Mouse (Mus musculus) left cerebral cortex, postnatal 10 days (tissue): ENCODE data around the gene Rora. TPM values are rescaled to one million over a fixed set of nuclear protein-coding genes. Genes with fewer than 3 reads are reported as not detected.

Experiments used
- DNase-seq, 2 experiments: peaks; one replicate each; pipeline ENCODE4 v3.0.0; 2021 to 2022; ENCODE audit warnings: low spot score in 2 of 2, mixed read lengths in 1 of 2; ENCODE audit errors: extremely low spot score in 1 of 2
- intact Hi-C: fragments of 180-260 bp; cut with DNase I; formaldehyde crosslinking; loops from one replicate; pipeline ENCODE4 v1.15.1; 2025
- total RNA-seq, 2 experiments: library from RNA; stranded (reverse); gene quantifications; 2 replicates each; pipeline ENCODE4 v1.2.3; 2021

Gene Rora
- total RNA-seq, 2 experiments from 2014 or later: 41.2 to 44.1 TPM

GRCm38 (mm10) chr9:69274766-69275485 lies 621.3 kb downstream of the Rora start:
- no peak for DNase-seq
- intact Hi-C loops: no loop called here

GRCm38 (mm10) chr9:69277256-69277655 lies 623.7 kb downstream of the Rora start:
- intact Hi-C loops: no loop called here
- DNase-seq: no peak

- intact Hi-C loops: no loop called here
- no peak for DNase-seq
Observed at GRCm38 (mm10) chr9:69285011-69285410, 631.4 kb downstream of the Rora start.

- intact Hi-C loops: no loop called here
- no peak for DNase-seq
Observed at GRCm38 (mm10) chr9:69288113-69288512, 634.5 kb downstream of the Rora start.

- no peak for DNase-seq
- intact Hi-C loops: no loop called here
Observed at GRCm38 (mm10) chr9:69288586-69288985, 635.0 kb downstream of the Rora start.

- intact Hi-C loops: loop anchor here (5.0 to 10.0 kb wide), 3 partner anchors 335 to 1275 kb away; no protein-coding TSS in a partner anchor
- peak; percentile 48 to 91 for DNase-seq
Observed at GRCm38 (mm10) chr9:69289056-69290017, 635.8 kb downstream of the Rora start.

GRCm38 (mm10) chr9:69290018-69290880 lies 636.7 kb downstream of the Rora start:
- peak in 1 of 2 experiments; percentile 58 for DNase-seq
- intact Hi-C loops: loop anchor here (5.0 to 10.0 kb wide), 3 partner anchors 335 to 1275 kb away; no protein-coding TSS in a partner anchor

GRCm38 (mm10) chr9:69290881-69291450 lies 637.4 kb downstream of the Rora start:
- DNase-seq: no peak
- intact Hi-C loops: loop anchor here (5.0 to 10.0 kb wide), 3 partner anchors 336 to 1276 kb away; no protein-coding TSS in a partner anchor

- no peak for DNase-seq
- intact Hi-C loops: loop anchor here (5.0 to 10.0 kb wide), 3 partner anchors 337 to 1277 kb away; no protein-coding TSS in a partner anchor
Observed at GRCm38 (mm10) chr9:69291451-69291850, 637.9 kb downstream of the Rora start.

GRCm38 (mm10) chr9:69292353-69292752 lies 638.8 kb downstream of the Rora start:
- DNase-seq: no peak
- intact Hi-C loops: loop anchor here (5.0 to 10.0 kb wide), 3 partner anchors 338 to 1278 kb away; no protein-coding TSS in a partner anchor

- no peak for DNase-seq
- intact Hi-C loops: loop anchor here (5.0 to 10.0 kb wide), 3 partner anchors 338 to 1278 kb away; no protein-coding TSS in a partner anchor
Observed at GRCm38 (mm10) chr9:69292776-69293687, 639.4 kb downstream of the Rora start.

- intact Hi-C loops: loop anchor here (5.0 to 10.0 kb wide), 3 partner anchors 339 to 1279 kb away; no protein-coding TSS in a partner anchor
- DNase-seq: no peak
Observed at GRCm38 (mm10) chr9:69293688-69294074, 640.1 kb downstream of the Rora start.

- no peak for DNase-seq
- intact Hi-C loops: loop anchor here (5.0 to 10.0 kb wide), 3 partner anchors 340 to 1280 kb away; no protein-coding TSS in a partner anchor
Observed at GRCm38 (mm10) chr9:69294426-69294825, 640.8 kb downstream of the Rora start.

- no peak for DNase-seq
- intact Hi-C loops: loop anchor here (5.0 to 10.0 kb wide), 3 partner anchors 340 to 1280 kb away; no protein-coding TSS in a partner anchor
Observed at GRCm38 (mm10) chr9:69294856-69295255, 641.3 kb downstream of the Rora start.

- no peak for DNase-seq
Observed at GRCm38 (mm10) chr9:69295826-69296225, 642.2 kb downstream of the Rora start.

GRCm38 (mm10) chr9:69296418-69296817 lies 642.8 kb downstream of the Rora start:
- peak; percentile 48 to 76 for DNase-seq
- intact Hi-C loops: loop anchor here (10.0 kb wide), 2 partner anchors 342 to 1282 kb away; no protein-coding TSS in a partner anchor

More at GRCm38 (mm10) chr9:69295826-69296225, 642.2 kb downstream of the Rora start:
- intact Hi-C loops: loop anchor here (10.0 kb wide), 2 partner anchors 341 to 1281 kb away; no protein-coding TSS in a partner anchor
